Mouse (Mus musculus): ENCODE data around the gene Gabbr2. TPM values are rescaled to one million over a fixed set of nuclear protein-coding genes. Genes with fewer than 3 reads are reported as not detected.
A peak's percentile ranks its signal among the peaks of the same experiment; 100 is the strongest.

Gabbr2 gene
- polyA plus RNA-seq, 1 experiment from 2014 or later = 16.4 TPM

GRCm38 (mm10) chr4:46869380-46869779 is 122.3 kb downstream of the Gabbr2 start:
- ATAC-seq (ENCODE audit: low read depth) = no peak
- H3K27me3 ChIP-seq (ENCODE audit: control insufficient read depth, insufficient read depth, low read length) = no peaks in the 10 kb centered on the region
- WGBS = 84% methylated on average over 2 of the region's 2 CpGs
- no peaks in the 10 kb centered on the region for H3K36me3 ChIP-seq (ENCODE audit: control insufficient read depth, insufficient read depth, low read length)
- no peak overlapping the region; the same call in 1 of the 2 replicates for H3K27ac ChIP-seq (ENCODE audit: low read depth, low read length)
- no peaks in the 10 kb centered on the region for H3K9me3 ChIP-seq (ENCODE audit: control insufficient read depth, low read length)
- H3K4me3 ChIP-seq (ENCODE audit: low read depth, low read length) = no peak overlapping the region
- H3K9ac ChIP-seq (replicated peaks; ENCODE audit: low read depth, low read length) = no peak overlapping the region
- H3K4me1 ChIP-seq (ENCODE audit: control insufficient read depth, insufficient read depth, low read length) = no peaks in the 10 kb centered on the region
- H3K4me2 ChIP-seq (ENCODE audit: low read depth, low read length) = no peak overlapping the region

- H3K27ac ChIP-seq (ENCODE audit: low read depth, low read length) = no peak overlapping the region
- WGBS = 83% methylated on average over 3 of the region's 3 CpGs
Observed at GRCm38 (mm10) chr4:46868921-46869320, 122.8 kb downstream of the Gabbr2 start.

GRCm38 (mm10) chr4:46868181-46868580 is 123.5 kb downstream of the Gabbr2 start:
- no peaks in the 10 kb centered on the region for H3K9me3 ChIP-seq (ENCODE audit: control insufficient read depth, low read length)
- no peaks in the 10 kb centered on the region for H3K27me3 ChIP-seq (ENCODE audit: control insufficient read depth, insufficient read depth, low read length)
- no peaks in the 10 kb centered on the region for H3K4me1 ChIP-seq (ENCODE audit: control insufficient read depth, insufficient read depth, low read length)
- H3K4me2 ChIP-seq (ENCODE audit: low read depth, low read length) = no peak overlapping the region
- WGBS = 82% methylated on average over 5 of the region's 5 CpGs
- H3K9ac ChIP-seq (replicated peaks; ENCODE audit: low read depth, low read length) = no peak overlapping the region
- ATAC-seq (ENCODE audit: low read depth) = no peak
- H3K27ac ChIP-seq (ENCODE audit: low read depth, low read length) = no peak overlapping the region
- no peak overlapping the region for H3K4me3 ChIP-seq (ENCODE audit: low read depth, low read length)
- H3K36me3 ChIP-seq (ENCODE audit: control insufficient read depth, insufficient read depth, low read length) = no peaks in the 10 kb centered on the region

More at GRCm38 (mm10) chr4:46868921-46869320, 122.8 kb downstream of the Gabbr2 start:
- no peak for ATAC-seq (ENCODE audit: low read depth)
- Histone ChIP-seq H3K9me3 (ENCODE audit: control insufficient read depth, low read length) (no peaks in the 10 kb centered on the region), H3K4me2 (ENCODE audit: low read depth, low read length) (no peak overlapping the region), H3K4me1 (ENCODE audit: control insufficient read depth, insufficient read depth, low read length) (no peaks in the 10 kb centered on the region), H3K4me3 (ENCODE audit: low read depth, low read length) (no peak overlapping the region), H3K9ac (replicated peaks; ENCODE audit: low read depth, low read length) (no peak overlapping the region), H3K27me3 (ENCODE audit: control insufficient read depth, insufficient read depth, low read length) (no peaks in the 10 kb centered on the region), H3K36me3 (ENCODE audit: control insufficient read depth, insufficient read depth, low read length) (no peaks in the 10 kb centered on the region)

- Histone ChIP-seq H3K4me1 (ENCODE audit: control insufficient read depth, insufficient read depth, low read length) (no peaks in the 10 kb centered on the region), H3K9me3 (ENCODE audit: control insufficient read depth, low read length) (no peaks in the 10 kb centered on the region), H3K27ac (ENCODE audit: low read depth, low read length) (no peak overlapping the region), H3K9ac (replicated peaks; ENCODE audit: low read depth, low read length) (no peak overlapping the region), H3K36me3 (ENCODE audit: control insufficient read depth, insufficient read depth, low read length) (no peaks in the 10 kb centered on the region), H3K4me2 (ENCODE audit: low read depth, low read length) (no peak overlapping the region), H3K27me3 (ENCODE audit: control insufficient read depth, insufficient read depth, low read length) (no peaks in the 10 kb centered on the region), H3K4me3 (ENCODE audit: low read depth, low read length) (no peak overlapping the region)
- ATAC-seq (ENCODE audit: low read depth) = no peak
- WGBS = 81% methylated on average over 10 of the region's 10 CpGs
Observed at GRCm38 (mm10) chr4:46867779-46868178, 123.9 kb downstream of the Gabbr2 start.

GRCm38 (mm10) chr4:46866070-46866469 is 125.6 kb downstream of the Gabbr2 start:
- H3K27ac ChIP-seq (ENCODE audit: low read depth, low read length) = no peak overlapping the region
- H3K4me3 ChIP-seq (ENCODE audit: low read depth, low read length) = no peak overlapping the region
- 88% methylated on average over 2 of the region's 2 CpGs for WGBS
- H3K9ac ChIP-seq (replicated peaks; ENCODE audit: low read depth, low read length) = no peak overlapping the region
- no peaks in the 10 kb centered on the region for H3K9me3 ChIP-seq (ENCODE audit: control insufficient read depth, low read length)
- H3K4me2 ChIP-seq (ENCODE audit: low read depth, low read length) = no peak overlapping the region
- H3K4me1 ChIP-seq (ENCODE audit: control insufficient read depth, insufficient read depth, low read length) = no peaks in the 10 kb centered on the region
- H3K27me3 ChIP-seq (ENCODE audit: control insufficient read depth, insufficient read depth, low read length) = no peaks in the 10 kb centered on the region
- H3K36me3 ChIP-seq (ENCODE audit: control insufficient read depth, insufficient read depth, low read length) = no peaks in the 10 kb centered on the region
- ATAC-seq (ENCODE audit: low read depth) = no peak

GRCm38 (mm10) chr4:46863721-46864120 is 128.0 kb downstream of the Gabbr2 start:
- Histone ChIP-seq H3K36me3 (ENCODE audit: control insufficient read depth, insufficient read depth, low read length) (no peaks in the 10 kb centered on the region), H3K4me2 (ENCODE audit: low read depth, low read length) (no peak overlapping the region), H3K4me3 (ENCODE audit: low read depth, low read length) (no peak overlapping the region), H3K4me1 (ENCODE audit: control insufficient read depth, insufficient read depth, low read length) (peaks cover 5% of the 10 kb centered on the region), H3K27me3 (ENCODE audit: control insufficient read depth, insufficient read depth, low read length) (no peaks in the 10 kb centered on the region), H3K27ac (ENCODE audit: low read depth, low read length) (no peak overlapping the region), H3K9me3 (ENCODE audit: control insufficient read depth, low read length) (no peaks in the 10 kb centered on the region), H3K9ac (replicated peaks; ENCODE audit: low read depth, low read length) (no peak overlapping the region)
- ATAC-seq (ENCODE audit: low read depth) = no peak
- WGBS = 77% methylated on average over 12 of the region's 12 CpGs

GRCm38 (mm10) chr4:46862677-46863076 is 129.0 kb downstream of the Gabbr2 start:
- Histone ChIP-seq H3K9me3 (ENCODE audit: control insufficient read depth, low read length) (no peaks in the 10 kb centered on the region), H3K4me3 (ENCODE audit: low read depth, low read length) (no peak overlapping the region), H3K36me3 (ENCODE audit: control insufficient read depth, insufficient read depth, low read length) (no peaks in the 10 kb centered on the region), H3K27ac (ENCODE audit: low read depth, low read length) (no peak overlapping the region), H3K27me3 (ENCODE audit: control insufficient read depth, insufficient read depth, low read length) (no peaks in the 10 kb centered on the region), H3K4me2 (ENCODE audit: low read depth, low read length) (no peak overlapping the region), H3K4me1 (ENCODE audit: control insufficient read depth, insufficient read depth, low read length) (peaks cover 9% of the 10 kb centered on the region), H3K9ac (replicated peaks; ENCODE audit: low read depth, low read length) (no peak overlapping the region)
- no peak for ATAC-seq (ENCODE audit: low read depth)
- WGBS = 93% methylated on average over 4 of the region's 4 CpGs

- Histone ChIP-seq H3K4me2 (ENCODE audit: low read depth, low read length) (no peak overlapping the region), H3K9ac (replicated peaks; ENCODE audit: low read depth, low read length) (no peak overlapping the region)
Observed at GRCm38 (mm10) chr4:46860586-46860985, 131.1 kb downstream of the Gabbr2 start.

GRCm38 (mm10) chr4:46858899-46859298 is 132.8 kb downstream of the Gabbr2 start:
- WGBS = 25% methylated on average over 13 of the region's 13 CpGs
- Histone ChIP-seq H3K27me3 (ENCODE audit: control insufficient read depth, insufficient read depth, low read length) (no peaks in the 10 kb centered on the region), H3K9ac (replicated peaks; ENCODE audit: low read depth, low read length) (no peak overlapping the region), H3K4me2 (ENCODE audit: low read depth, low read length) (no peak overlapping the region), H3K27ac (ENCODE audit: low read depth, low read length) (no peak overlapping the region; the same call in 1 of the 2 replicates), H3K4me1 (ENCODE audit: control insufficient read depth, insufficient read depth, low read length) (peaks cover 9% of the 10 kb centered on the region), H3K4me3 (ENCODE audit: low read depth, low read length) (no peak overlapping the region), H3K36me3 (ENCODE audit: control insufficient read depth, insufficient read depth, low read length) (no peaks in the 10 kb centered on the region), H3K9me3 (ENCODE audit: control insufficient read depth, low read length) (no peaks in the 10 kb centered on the region)
- ATAC-seq (ENCODE audit: low read depth) = peak; percentile 77

More at GRCm38 (mm10) chr4:46860586-46860985, 131.1 kb downstream of the Gabbr2 start:
- 83% methylated on average over 6 of the region's 6 CpGs for WGBS
- no peaks in the 10 kb centered on the region for H3K9me3 ChIP-seq (ENCODE audit: control insufficient read depth, low read length)
- peaks cover 9% of the 10 kb centered on the region for H3K4me1 ChIP-seq (ENCODE audit: control insufficient read depth, insufficient read depth, low read length)
- H3K36me3 ChIP-seq (ENCODE audit: control insufficient read depth, insufficient read depth, low read length) = no peaks in the 10 kb centered on the region
- H3K27ac ChIP-seq (ENCODE audit: low read depth, low read length) = no peak overlapping the region
- H3K4me3 ChIP-seq (ENCODE audit: low read depth, low read length) = no peak overlapping the region
- ATAC-seq (ENCODE audit: low read depth) = no peak
- H3K27me3 ChIP-seq (ENCODE audit: control insufficient read depth, insufficient read depth, low read length) = no peaks in the 10 kb centered on the region
